Mouse (Mus musculus) megakaryocyte, embryonic 14.5 days (primary cell): ENCODE measurements around the gene Msmb.

ENCODE experiments used
- FLI1 ChIP-seq: IDR thresholded peaks from 2 replicates; pipeline ENCODE4 v1.6.1; 2012; ENCODE audit warnings: low read length, inconsistent platforms, mixed read lengths
- GATA1 ChIP-seq: IDR thresholded peaks from 3 replicates; pipeline ENCODE4 v1.6.1; 2012; ENCODE audit warnings: mixed read lengths, low read length, inconsistent platforms, borderline replicate concordance

GRCm38 (mm10) chr14:32106911-32107310, 34.9 kb upstream of the Msmb start:
- no peak for TF ChIP-seq GATA1
- no peak for TF ChIP-seq FLI1
